Mouse (Mus musculus) C2C12 (cell line): Measurements from ENCODE around the gene Ccdc188.

ENCODE experiments used
- CEBPB ChIP-seq: IDR thresholded peaks from one replicate; pipeline ENCODE4 v1.6.1; 2011; ENCODE audit warnings: low read depth, mild to moderate bottlenecking, control low read depth, moderate library complexity
- CTCF ChIP-seq: IDR thresholded peaks from one replicate; pipeline ENCODE4 v1.5.1; 2011; ENCODE audit not compliant: control insufficient read depth, insufficient read depth, insufficient read length
- MAX ChIP-seq: IDR thresholded peaks from one replicate; pipeline ENCODE4 v1.6.1; 2011; ENCODE audit warnings: mild to moderate bottlenecking, control low read depth
- MYOG ChIP-seq: IDR thresholded peaks from one replicate; pipeline ENCODE4 v1.6.1; 2011; ENCODE audit not compliant: control insufficient read depth, insufficient read length; ENCODE audit errors: extremely low read depth
- USF1 ChIP-seq: IDR thresholded peaks from one replicate; pipeline ENCODE4 v1.6.1; 2011; ENCODE audit warnings: low read depth, mild to moderate bottlenecking, control low read depth, moderate library complexity

- TF ChIP-seq USF1 (no peak), MAX (no peak), CTCF (no peak), CEBPB (no peak), MYOG (no peak)
Observed at GRCm38 (mm10) chr16:18202061-18202460, 15.6 kb upstream of the Ccdc188 start.
